In genomic region chr1:186017547-186017946, GRCm38 (mm10) we compare ENCODE assay signal across 14 mouse cellular contexts.
"Had no signal": no experiment of that assay in that cellular context is flagged by ENCODE, and none has a peak within 500 bp of the region (broad histone marks: within the 10 kb centered on the region; RNA-seq: fewer than 3 reads in every experiment).

No protein-coding gene starts in this region.

- H3K4me3 ChIP-seq: layer of hippocampus, adult 2 months; limb, embryonic 13.5 days had no signal

- ATAC-seq: lung, postnatal 0 days had no signal

- H3K27me3 ChIP-seq: limb, embryonic 13.5 days had no signal

- H3K36me3 ChIP-seq: limb, embryonic 13.5 days had no signal

- DNase-seq: kidney, adult 9 months; kidney, postnatal 10 days; kidney, postnatal 4 days; left cerebral cortex, postnatal 4 days; lung, adult 2 months; lung, postnatal 36 days; right cerebral cortex, postnatal 14 days; thymus, adult 18-20 months; thymus, postnatal 14 days had no signal

- H3K4me2 ChIP-seq: limb, embryonic 13.5 days; midbrain, embryonic 11.5 days had no signal

- H3K9ac ChIP-seq: limb, embryonic 13.5 days; liver, embryonic 14.5 days had no signal

- H3K9me3 ChIP-seq: limb, embryonic 13.5 days had no signal

- H3K27ac ChIP-seq: layer of hippocampus, adult 2 months; limb, embryonic 13.5 days; liver, embryonic 14.5 days had no signal
